Mouse (Mus musculus): Measurements from ENCODE around the gene Calm2. TPM values are rescaled to one million over a fixed set of nuclear protein-coding genes. Genes with fewer than 3 reads are reported as not detected.
A peak's percentile ranks its signal among the peaks of the same experiment; 100 is the strongest.

Calm2 gene
- polyA plus RNA-seq, 1 experiment: 92.6 TPM

- DNase-seq (ENCODE audit: low read depth, low spot score): no peak
- WGBS: 75% methylated on average over 17 of the region's 17 CpGs
Observed at GRCm38 (mm10) chr17:87460669-87461498, 14.1 kb upstream of the Calm2 start.

GRCm38 (mm10) chr17:87459750-87460668 lies 13.3 kb upstream of the Calm2 start:
- DNase-seq (ENCODE audit: low read depth, low spot score): no peak
- 36% methylated on average over 14 of the region's 14 CpGs for WGBS

- DNase-seq (ENCODE audit: low read depth, low spot score): no peak
- 1% methylated on average over 13 of the region's 17 CpGs for WGBS
Observed at GRCm38 (mm10) chr17:87458911-87459749, 12.4 kb upstream of the Calm2 start.

GRCm38 (mm10) chr17:87457961-87458360 lies 11.2 kb upstream of the Calm2 start:
- WGBS: 68% methylated on average over 7 of the region's 7 CpGs
- no peak for DNase-seq (ENCODE audit: low read depth, low spot score)

- 60% methylated on average over 3 of the region's 3 CpGs for WGBS
- no peak for DNase-seq (ENCODE audit: low read depth, low spot score)
Observed at GRCm38 (mm10) chr17:87454121-87454520, 7.4 kb upstream of the Calm2 start.

GRCm38 (mm10) chr17:87453336-87453735 lies 6.6 kb upstream of the Calm2 start:
- WGBS: 86% methylated on average over 7 of the region's 7 CpGs
- no peak for DNase-seq (ENCODE audit: low read depth, low spot score)

GRCm38 (mm10) chr17:87448881-87449280 lies 2.1 kb upstream of the Calm2 start:
- 74% methylated on average over 8 of the region's 8 CpGs for WGBS
- DNase-seq (ENCODE audit: low read depth, low spot score): no peak

- 94% methylated on average over 9 of the region's 9 CpGs for WGBS
- DNase-seq (ENCODE audit: low read depth, low spot score): no peak
Observed at GRCm38 (mm10) chr17:87448339-87448738, 1.6 kb upstream of the Calm2 start.

- whole genome bisulfite sequencing: 74% methylated on average over 12 of the region's 12 CpGs
- no peak for DNase-seq (ENCODE audit: low read depth, low spot score)
Observed at GRCm38 (mm10) chr17:87447612-87448200, 971 bp upstream of the Calm2 start.

- WGBS: 2% methylated on average over 77 of the region's 86 CpGs
- no peak for DNase-seq (ENCODE audit: low read depth, low spot score)
Observed at GRCm38 (mm10) chr17:87445917-87446766, 593 bp downstream of the Calm2 start.

GRCm38 (mm10) chr17:87445337-87445916 lies 1.3 kb downstream of the Calm2 start:
- WGBS: under 1% methylated on average over 13 of the region's 13 CpGs
- DNase-seq (ENCODE audit: low read depth, low spot score): peak; percentile 63

- WGBS: 10% methylated on average over 4 of the region's 4 CpGs
- DNase-seq (ENCODE audit: low read depth, low spot score): no peak
Observed at GRCm38 (mm10) chr17:87444763-87445162, 2.0 kb downstream of the Calm2 start.

- WGBS: 21% methylated on average over 2 of the region's 2 CpGs
- no peak for DNase-seq (ENCODE audit: low read depth, low spot score)
Observed at GRCm38 (mm10) chr17:87441537-87441936, 5.2 kb downstream of the Calm2 start.

GRCm38 (mm10) chr17:87439441-87439840 lies 7.3 kb downstream of the Calm2 start:
- WGBS: 63% methylated on average over 2 of the region's 2 CpGs

GRCm38 (mm10) chr17:87433929-87434328 lies 12.8 kb downstream of the Calm2 start:
- no peak for DNase-seq (ENCODE audit: low read depth, low spot score)
- 90% methylated on average over 3 of the region's 3 CpGs for WGBS

More at GRCm38 (mm10) chr17:87439441-87439840, 7.3 kb downstream of the Calm2 start:
- no peak for DNase-seq (ENCODE audit: low read depth, low spot score)

- DNase-seq (ENCODE audit: low read depth, low spot score): no peak
- 90% methylated on average over 5 of the region's 5 CpGs for WGBS
Observed at GRCm38 (mm10) chr17:87432743-87433142, 14.0 kb downstream of the Calm2 start.

- DNase-seq (ENCODE audit: low read depth, low spot score): no peak
Observed at GRCm38 (mm10) chr17:87432314-87432713, 14.4 kb downstream of the Calm2 start.

- DNase-seq (ENCODE audit: low read depth, low spot score): no peak
- 86% methylated on average over 3 of the region's 3 CpGs for WGBS
Observed at GRCm38 (mm10) chr17:87429431-87429830, 17.3 kb downstream of the Calm2 start.
